ENCODE assay signal across 8 mouse cellular contexts in the genomic region with DNA sequence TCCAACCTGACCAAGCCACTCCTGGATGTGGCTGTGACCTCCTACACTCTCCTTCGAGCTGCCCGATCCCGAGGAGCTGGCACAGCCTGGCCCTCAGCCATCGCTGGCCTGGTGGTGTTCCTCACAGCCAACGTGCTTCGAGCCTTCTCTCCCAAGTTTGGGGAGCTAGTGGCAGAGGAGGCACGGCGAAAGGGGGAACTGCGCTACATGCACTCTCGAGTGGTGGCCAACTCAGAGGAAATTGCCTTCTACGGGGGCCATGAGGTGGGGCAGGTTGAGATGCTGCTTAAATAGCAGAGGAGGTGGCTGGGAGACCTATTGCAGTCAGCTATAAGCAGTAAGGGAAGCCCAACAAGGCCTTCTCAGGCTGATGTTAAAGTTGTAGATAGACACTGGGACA. TPM values are rescaled to one million over a fixed set of nuclear protein-coding genes. Genes with fewer than 3 reads are reported as not detected.
DNase-seq lines count a peak whose midpoint lies in the region; ATAC-seq lines count a peak whose summit lies in the region.

No protein-coding gene starts in this region.

- H3K36me3 ChIP-seq in intestine, embryonic 16.5 days (ENCODE audit: control insufficient read depth, insufficient read depth, low read length), result no peaks in the 10 kb centered on the region

- ATAC-seq in intestine, embryonic 16.5 days, result no peak

- peak overlapping the region; percentile 63 for H3K4me3 ChIP-seq in intestine, embryonic 16.5 days (ENCODE audit: low read length)

- 59% methylated on average over 11 of the region's 11 CpGs for WGBS in intestine, embryonic 16.5 days

- H3K27ac ChIP-seq in intestine, embryonic 16.5 days (ENCODE audit: low read length), result no peak overlapping the region; the same call in 1 of the 2 replicates

- peak overlapping the region; percentile 60 for H3K9ac ChIP-seq in intestine, embryonic 16.5 days (ENCODE audit: low read depth, low read length)

- peak overlapping the region; percentile 73 for H3K4me2 ChIP-seq in intestine, embryonic 16.5 days (ENCODE audit: low read depth, low read length)

- no peaks in the 10 kb centered on the region for H3K27me3 ChIP-seq in intestine, embryonic 16.5 days (replicated peaks; ENCODE audit: control insufficient read depth, insufficient read depth, low read length)

- peak; percentile 45 to 56 for DNase-seq in adrenal gland, adult (ENCODE audit: inconsistent age in 2 of 2, low spot score in 1 of 2)
- no peak for DNase-seq in adrenal gland, postnatal 4 days (ENCODE audit: low spot score in 2 of 2)
- peak; percentile 33 for DNase-seq in cerebellum, adult 9-10 months
- DNase-seq in heart, adult 11 months, result peak; percentile 90
- DNase-seq in lung, postnatal 14 days, result peak; percentile 19
- peak; percentile 12 to 33 for DNase-seq in spleen, postnatal 14 days (ENCODE audit: low spot score in 2 of 2)
- no peak for DNase-seq in urinary bladder, postnatal 4 days (ENCODE audit: low spot score in 2 of 2)

- peaks cover 21% of the 10 kb centered on the region for H3K4me1 ChIP-seq in intestine, embryonic 16.5 days (ENCODE audit: control insufficient read depth, insufficient read depth, low read length)

- no peaks in the 10 kb centered on the region for H3K9me3 ChIP-seq in intestine, embryonic 16.5 days (ENCODE audit: control insufficient read depth, low read length)

RNA-seq across cellular contexts. Expression of gene Abcd1, which starts 1.3 kb away (rescaled TPM):
- 10 to 100 TPM; 28.9 to 29.6 TPM for total RNA-seq in adrenal gland, postnatal 4 days (2021)
- polyA plus RNA-seq in intestine, embryonic 16.5 days (2015; fragmentation: Nextera tagmentation; extraction: Ambion mirVana), result 25.6 and 31.0 TPM in 2 replicates

RNA-seq across cellular contexts. Expression of gene Bcap31, which starts 1.7 kb away (rescaled TPM):
- 100 to 1,000 TPM; 175 to 197 TPM for total RNA-seq in adrenal gland, postnatal 4 days (2021)
- 325 and 331 TPM in 2 replicates for polyA plus RNA-seq in intestine, embryonic 16.5 days (2015; fragmentation: Nextera tagmentation; extraction: Ambion mirVana)

RNA-seq across cellular contexts. Expression of gene Plxnb3, which starts 39.2 kb away (rescaled TPM):
- 1 to 10 TPM; 2.2 to 2.6 TPM for total RNA-seq in adrenal gland, postnatal 4 days (2021)
- polyA plus RNA-seq in intestine, embryonic 16.5 days (2015; fragmentation: Nextera tagmentation; extraction: Ambion mirVana), result 0.33 and 0.46 TPM in 2 replicates

RNA-seq across cellular contexts. Expression of gene Slc6a8, which starts 44.7 kb away (rescaled TPM):
- 10 to 100 TPM; 66.1 to 78.9 TPM for total RNA-seq in adrenal gland, postnatal 4 days (2021)
- polyA plus RNA-seq in intestine, embryonic 16.5 days (2015; fragmentation: Nextera tagmentation; extraction: Ambion mirVana), result 7.4 and 9.2 TPM in 2 replicates

RNA-seq across cellular contexts. Expression of gene Srpk3, which starts 56.5 kb away (rescaled TPM):
- 1 to 10 TPM; 2.7 to 4.6 TPM for total RNA-seq in adrenal gland, postnatal 4 days (2021)
- 0.99 and 1.9 TPM in 2 replicates for polyA plus RNA-seq in intestine, embryonic 16.5 days (2015; fragmentation: Nextera tagmentation; extraction: Ambion mirVana)

Comparison
In these comparisons a context has a peak if more than half of its experiments do, and no peak if none do; other contexts are left out.
1. DNase-seq: peak in adrenal gland, adult (2 of 2), cerebellum, adult 9-10 months (single experiment), heart, adult 11 months (single experiment), lung, postnatal 14 days (single experiment) and spleen, postnatal 14 days (2 of 2); none in adrenal gland, postnatal 4 days (0 of 2) and urinary bladder, postnatal 4 days (0 of 2).